Mouse (Mus musculus): ENCODE data around the gene Vps13c. TPM values are rescaled to one million over a fixed set of nuclear protein-coding genes. Genes with fewer than 3 reads are reported as not detected.

Gene Vps13c
- polyA plus RNA-seq, 1 experiment from 2014 or later: 9.9 TPM

DNA sequence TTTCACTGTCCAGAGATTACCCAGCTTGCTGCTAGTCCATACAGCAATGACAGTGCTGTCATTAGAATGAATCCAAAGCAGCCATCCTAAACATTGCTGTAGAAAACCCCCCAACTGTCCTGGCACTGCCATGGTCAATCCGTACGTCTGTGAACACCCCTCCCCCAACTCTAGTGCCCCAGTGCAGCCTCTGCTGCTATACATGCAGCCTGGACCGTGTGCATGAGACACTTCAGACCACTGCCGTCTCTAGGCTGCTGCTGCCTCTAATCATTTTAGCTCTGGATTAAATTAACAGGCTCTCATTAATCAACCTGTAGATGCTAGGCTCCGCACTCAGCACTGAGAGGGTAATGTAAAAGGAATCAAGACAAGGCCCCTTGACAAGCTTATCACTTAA, 33.2 kb upstream of the Vps13c start:
- no peak for ATAC-seq
- H3K4me2 ChIP-seq (ENCODE audit: low read length): no peak overlapping the region
- WGBS: 70% methylated on average over 5 of the region's 5 CpGs

DNA sequence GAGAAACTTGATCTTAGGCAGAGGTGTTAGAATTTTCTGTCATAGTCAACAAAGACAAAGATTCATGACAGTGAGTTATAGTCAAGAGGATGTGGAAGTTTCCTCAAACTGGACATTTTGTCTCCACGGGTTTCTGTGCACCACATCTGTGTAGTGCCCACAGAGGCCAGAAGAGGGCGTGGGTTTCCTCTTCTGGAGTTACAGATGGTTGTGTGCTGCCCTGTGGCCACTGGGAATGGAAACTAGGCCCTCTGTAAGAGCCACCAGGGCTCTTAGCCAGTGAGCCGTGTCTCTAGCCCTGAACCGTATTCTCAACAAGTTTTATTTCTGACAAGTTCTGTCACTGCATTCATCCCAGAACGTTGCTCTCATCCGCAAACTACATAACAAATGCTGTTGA, 29.7 kb upstream of the Vps13c start:
- no peak for ATAC-seq
- H3K27me3 ChIP-seq (ENCODE audit: control insufficient read depth, insufficient read depth, low read depth, low read length): no peaks in the 10 kb centered on the region
- no peak overlapping the region for H3K4me3 ChIP-seq (ENCODE audit: low read depth, low read length)
- no peak overlapping the region for H3K27ac ChIP-seq (ENCODE audit: low read length)
- 60% methylated on average over 6 of the region's 6 CpGs for WGBS
- no peak overlapping the region for H3K4me2 ChIP-seq (ENCODE audit: low read length)
- H3K9me3 ChIP-seq (replicated peaks; ENCODE audit: control insufficient read depth, low read length, poor library complexity, severe bottlenecking): no peaks in the 10 kb centered on the region
- H3K4me1 ChIP-seq (ENCODE audit: control insufficient read depth, insufficient read depth, low read length): 0 out of 2 replicates have a peak, but pooled peaks cover 3% of the 10 kb centered on the region
- no peak overlapping the region for H3K9ac ChIP-seq (ENCODE audit: low read depth, low read length)
- no peaks in the 10 kb centered on the region for H3K36me3 ChIP-seq (ENCODE audit: control insufficient read depth, insufficient read depth, low read length)

More for the DNA sequence above, 33.2 kb upstream of the Vps13c start:
- 0 out of 2 replicates have a peak, but pooled peaks cover 3% of the 10 kb centered on the region for H3K4me1 ChIP-seq (ENCODE audit: control insufficient read depth, insufficient read depth, low read length)
- no peak overlapping the region for H3K9ac ChIP-seq (ENCODE audit: low read depth, low read length)
- H3K36me3 ChIP-seq (ENCODE audit: control insufficient read depth, insufficient read depth, low read length): no peaks in the 10 kb centered on the region
- no peak overlapping the region for H3K27ac ChIP-seq (ENCODE audit: low read length)
- H3K4me3 ChIP-seq (ENCODE audit: low read depth, low read length): no peak overlapping the region
- H3K27me3 ChIP-seq (ENCODE audit: control insufficient read depth, insufficient read depth, low read depth, low read length): no peaks in the 10 kb centered on the region
- no peaks in the 10 kb centered on the region for H3K9me3 ChIP-seq (replicated peaks; ENCODE audit: control insufficient read depth, low read length, poor library complexity, severe bottlenecking)

DNA sequence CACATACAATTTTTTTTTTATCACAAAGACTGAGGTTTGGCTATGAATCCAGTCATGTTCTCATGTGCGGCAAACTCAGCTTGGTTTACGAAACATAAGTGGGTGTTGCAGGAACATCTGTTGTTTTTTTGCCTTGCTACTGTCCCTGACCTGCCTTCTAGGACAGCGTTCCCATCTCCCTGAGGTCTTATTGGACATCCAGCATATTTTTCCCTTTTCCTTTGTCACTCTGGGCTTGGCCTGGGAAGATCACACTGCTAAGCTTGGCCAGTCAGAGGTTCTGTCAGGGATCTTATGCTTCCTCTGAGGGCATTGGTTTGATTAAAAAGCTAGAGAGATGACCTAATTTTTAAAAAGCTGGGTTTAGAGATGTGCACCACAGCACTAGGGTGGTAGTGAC, 29.1 kb upstream of the Vps13c start:
- H3K4me2 ChIP-seq (ENCODE audit: low read length): no peak overlapping the region
- 81% methylated on average over 3 of the region's 3 CpGs for WGBS
- no peaks in the 10 kb centered on the region for H3K9me3 ChIP-seq (replicated peaks; ENCODE audit: control insufficient read depth, low read length, poor library complexity, severe bottlenecking)
- no peaks in the 10 kb centered on the region for H3K27me3 ChIP-seq (ENCODE audit: control insufficient read depth, insufficient read depth, low read depth, low read length)
- H3K36me3 ChIP-seq (ENCODE audit: control insufficient read depth, insufficient read depth, low read length): no peaks in the 10 kb centered on the region
- H3K4me1 ChIP-seq (ENCODE audit: control insufficient read depth, insufficient read depth, low read length): 0 out of 2 replicates have a peak, but pooled peaks cover 3% of the 10 kb centered on the region
- no peak overlapping the region for H3K9ac ChIP-seq (ENCODE audit: low read depth, low read length)
- ATAC-seq: no peak
- H3K27ac ChIP-seq (ENCODE audit: low read length): no peak overlapping the region
- no peak overlapping the region for H3K4me3 ChIP-seq (ENCODE audit: low read depth, low read length)

DNA sequence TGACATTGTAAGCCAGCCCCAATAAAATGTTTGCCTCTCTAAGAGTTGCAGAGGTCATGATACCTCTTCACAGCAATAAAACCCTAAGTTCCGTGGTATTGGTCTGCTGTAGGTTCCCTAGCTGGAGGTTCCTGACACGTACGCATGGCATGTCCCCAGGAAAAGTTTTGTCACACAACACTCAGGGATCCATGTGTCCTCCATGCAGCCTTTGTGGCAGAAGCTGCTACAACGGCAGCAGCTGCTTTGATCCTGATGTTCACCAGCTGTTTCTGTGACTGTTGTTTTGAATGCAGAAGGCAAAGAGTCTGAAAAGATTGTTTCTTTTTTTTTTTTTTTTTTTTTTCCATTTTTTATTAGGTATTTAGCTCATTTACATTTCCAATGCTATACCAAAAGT, 27.0 kb upstream of the Vps13c start:
- no peaks in the 10 kb centered on the region for H3K9me3 ChIP-seq (replicated peaks; ENCODE audit: control insufficient read depth, low read length, poor library complexity, severe bottlenecking)
- WGBS: 78% methylated on average over 4 of the region's 4 CpGs
- no peak for ATAC-seq
- no peak overlapping the region for H3K4me3 ChIP-seq (ENCODE audit: low read depth, low read length)
- 0 out of 2 replicates have a peak, but pooled peaks cover 3% of the 10 kb centered on the region for H3K4me1 ChIP-seq (ENCODE audit: control insufficient read depth, insufficient read depth, low read length)
- no peak overlapping the region for H3K4me2 ChIP-seq (ENCODE audit: low read length)
- no peak overlapping the region for H3K27ac ChIP-seq (ENCODE audit: low read length)
- no peaks in the 10 kb centered on the region for H3K27me3 ChIP-seq (ENCODE audit: control insufficient read depth, insufficient read depth, low read depth, low read length)
- H3K9ac ChIP-seq (ENCODE audit: low read depth, low read length): no peak overlapping the region
- H3K36me3 ChIP-seq (ENCODE audit: control insufficient read depth, insufficient read depth, low read length): no peaks in the 10 kb centered on the region

DNA sequence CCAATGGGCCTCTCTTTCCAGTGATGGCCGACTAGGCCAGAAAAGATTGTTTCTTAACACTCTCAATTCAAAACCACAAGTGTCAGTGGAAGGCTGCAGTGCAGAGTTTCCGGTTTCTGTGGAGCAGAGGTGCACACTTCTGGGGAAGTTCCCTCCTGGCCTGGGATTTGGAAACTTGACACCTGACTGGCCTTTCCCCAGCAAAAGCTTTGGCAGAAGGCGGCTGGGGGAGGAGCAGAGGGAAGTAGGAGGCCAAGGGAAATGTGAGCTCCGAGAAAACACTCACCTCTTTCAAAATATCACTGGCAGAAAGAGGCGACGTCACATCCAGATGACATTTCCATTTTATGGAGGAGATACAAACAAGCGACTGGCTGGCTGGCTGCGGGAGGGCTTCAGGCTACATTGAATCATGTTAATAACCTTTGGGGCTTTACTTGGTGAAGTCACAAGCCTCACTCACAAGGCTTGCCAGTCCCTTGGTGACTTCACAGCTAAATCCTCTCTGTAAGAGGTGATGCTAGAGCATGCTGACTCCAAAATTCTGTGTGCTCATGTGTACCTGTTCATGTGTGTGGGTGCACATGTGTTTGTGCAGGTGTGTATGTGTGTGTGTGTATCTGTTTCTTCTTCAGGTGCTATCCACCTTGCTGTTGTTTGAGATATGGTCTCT, 26.4 kb upstream of the Vps13c start:
- H3K27ac ChIP-seq (ENCODE audit: low read length): no peak overlapping the region
- H3K4me2 ChIP-seq (ENCODE audit: low read length): no peak overlapping the region
- H3K4me1 ChIP-seq (ENCODE audit: control insufficient read depth, insufficient read depth, low read length): 0 out of 2 replicates have a peak, but pooled peaks cover 3% of the 10 kb centered on the region
- no peak for ATAC-seq
- H3K27me3 ChIP-seq (ENCODE audit: control insufficient read depth, insufficient read depth, low read depth, low read length): no peaks in the 10 kb centered on the region
- H3K9ac ChIP-seq (ENCODE audit: low read depth, low read length): no peak overlapping the region
- WGBS: 18% methylated on average over 8 of the region's 8 CpGs
- H3K4me3 ChIP-seq (ENCODE audit: low read depth, low read length): no peak overlapping the region
- H3K36me3 ChIP-seq (ENCODE audit: control insufficient read depth, insufficient read depth, low read length): no peaks in the 10 kb centered on the region
- H3K9me3 ChIP-seq (replicated peaks; ENCODE audit: control insufficient read depth, low read length, poor library complexity, severe bottlenecking): no peaks in the 10 kb centered on the region

DNA sequence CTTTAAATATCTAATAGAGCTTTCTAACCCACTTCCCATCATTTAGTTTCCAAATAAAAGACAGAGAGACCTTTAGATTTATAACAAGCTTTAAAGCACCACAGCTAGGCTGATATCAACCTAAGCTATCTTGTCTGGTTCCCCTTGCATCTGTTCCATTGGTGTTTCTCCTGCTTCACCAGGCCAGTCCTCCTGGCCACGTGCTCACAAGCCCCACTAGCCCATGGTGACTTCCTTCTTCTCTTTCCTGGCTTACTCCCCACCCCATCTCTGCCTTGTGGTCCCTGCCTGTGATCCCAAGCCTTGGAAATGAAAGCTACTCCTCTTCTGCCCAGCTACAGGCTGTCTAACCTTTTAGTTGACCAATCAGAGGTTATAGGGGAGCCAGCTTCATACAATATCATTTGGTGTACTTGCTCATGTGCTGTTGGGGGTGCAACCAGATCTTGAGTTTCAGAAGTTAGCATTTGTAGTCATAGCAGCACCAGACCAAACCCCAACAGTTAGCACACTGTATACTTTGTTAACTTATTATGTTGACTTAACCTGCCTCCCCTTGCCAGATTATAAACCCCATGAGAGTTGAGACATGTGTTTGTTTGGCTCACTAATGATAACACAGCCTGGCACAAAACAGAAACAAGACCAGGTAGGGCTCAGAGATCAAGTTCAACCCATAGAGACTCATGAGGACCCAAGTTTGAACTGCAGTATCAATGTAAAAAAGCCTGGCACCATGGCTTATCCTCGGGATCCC, 23.8 kb upstream of the Vps13c start:
- Histone ChIP-seq H3K9ac (ENCODE audit: low read depth, low read length) (no peak overlapping the region), H3K9me3 (replicated peaks; ENCODE audit: control insufficient read depth, low read length, poor library complexity, severe bottlenecking) (no peaks in the 10 kb centered on the region), H3K36me3 (ENCODE audit: control insufficient read depth, insufficient read depth, low read length) (no peaks in the 10 kb centered on the region), H3K27me3 (ENCODE audit: control insufficient read depth, insufficient read depth, low read depth, low read length) (no peaks in the 10 kb centered on the region), H3K4me2 (ENCODE audit: low read length) (no peak overlapping the region), H3K4me1 (ENCODE audit: control insufficient read depth, insufficient read depth, low read length) (no peaks in the 10 kb centered on the region), H3K27ac (ENCODE audit: low read length) (no peak overlapping the region), H3K4me3 (ENCODE audit: low read depth, low read length) (no peak overlapping the region)
- ATAC-seq: no peak
- WGBS: 77% methylated on average over 2 of the region's 2 CpGs

DNA sequence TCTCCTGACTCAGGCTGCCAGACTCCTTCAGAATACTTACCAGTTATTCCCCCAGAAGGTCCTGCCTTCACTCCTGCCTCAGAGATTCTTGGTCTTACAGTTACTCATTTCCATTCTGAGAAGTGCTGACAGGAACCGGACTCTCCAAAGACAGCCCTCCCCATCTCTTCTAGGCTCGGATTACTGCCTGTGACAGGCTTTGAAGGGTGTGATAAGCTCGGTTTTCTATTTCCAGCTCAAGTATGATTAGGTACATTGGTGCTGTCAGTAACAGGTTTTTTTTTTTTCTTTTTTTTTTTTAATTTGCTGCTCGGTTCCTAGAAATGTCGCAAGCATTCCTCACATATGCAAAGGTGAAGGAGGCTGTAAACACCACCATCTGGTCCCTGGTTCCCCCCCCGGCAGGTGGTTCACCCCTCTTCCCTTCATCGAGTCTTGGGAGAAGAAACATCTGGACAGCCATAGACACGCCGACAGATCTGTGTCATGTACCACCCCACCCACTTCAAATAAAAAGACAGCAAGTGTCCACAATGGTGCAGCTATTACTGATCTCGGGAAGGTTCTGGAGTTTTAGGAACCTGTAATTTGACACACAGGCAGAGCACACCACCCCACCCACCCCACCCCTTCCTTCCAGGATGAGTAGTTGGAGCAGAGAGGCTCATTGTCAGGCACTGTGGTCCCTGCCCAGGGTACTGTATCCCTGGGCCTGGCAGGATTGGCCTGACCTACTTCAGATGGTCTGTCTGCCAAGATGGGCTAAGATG, 22.1 kb upstream of the Vps13c start:
- H3K4me3 ChIP-seq (ENCODE audit: low read depth, low read length): no peak overlapping the region
- H3K27me3 ChIP-seq (ENCODE audit: control insufficient read depth, insufficient read depth, low read depth, low read length): no peaks in the 10 kb centered on the region
- H3K4me2 ChIP-seq (ENCODE audit: low read length): no peak overlapping the region
- no peak overlapping the region for H3K27ac ChIP-seq (ENCODE audit: low read length)
- 67% methylated on average over 10 of the region's 10 CpGs for WGBS
- H3K9ac ChIP-seq (ENCODE audit: low read depth, low read length): no peak overlapping the region
- no peaks in the 10 kb centered on the region for H3K9me3 ChIP-seq (replicated peaks; ENCODE audit: control insufficient read depth, low read length, poor library complexity, severe bottlenecking)
- H3K4me1 ChIP-seq (ENCODE audit: control insufficient read depth, insufficient read depth, low read length): no peaks in the 10 kb centered on the region
- H3K36me3 ChIP-seq (ENCODE audit: control insufficient read depth, insufficient read depth, low read length): no peaks in the 10 kb centered on the region
- ATAC-seq: no peak

DNA sequence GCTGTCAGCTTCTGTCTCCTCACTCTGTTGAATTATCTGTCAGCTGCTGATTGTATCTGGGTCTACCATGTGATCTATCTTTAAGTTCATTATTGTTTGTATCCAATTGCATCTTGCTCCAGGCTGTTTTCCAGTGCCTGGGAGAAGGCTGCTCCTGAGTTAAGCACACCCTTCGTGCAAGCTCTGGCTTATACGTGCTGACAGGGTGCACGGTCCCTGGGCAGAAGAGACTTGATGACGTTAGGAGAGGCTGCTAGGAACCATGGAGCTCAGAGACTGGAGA, 21.6 kb upstream of the Vps13c start:
- ATAC-seq: no peak
- Histone ChIP-seq H3K4me2 (ENCODE audit: low read length) (no peak overlapping the region), H3K9ac (ENCODE audit: low read depth, low read length) (no peak overlapping the region), H3K4me3 (ENCODE audit: low read depth, low read length) (no peak overlapping the region), H3K4me1 (ENCODE audit: control insufficient read depth, insufficient read depth, low read length) (no peaks in the 10 kb centered on the region), H3K27me3 (ENCODE audit: control insufficient read depth, insufficient read depth, low read depth, low read length) (no peaks in the 10 kb centered on the region), H3K27ac (ENCODE audit: low read length) (no peak overlapping the region), H3K9me3 (replicated peaks; ENCODE audit: control insufficient read depth, low read length, poor library complexity, severe bottlenecking) (no peaks in the 10 kb centered on the region), H3K36me3 (ENCODE audit: control insufficient read depth, insufficient read depth, low read length) (no peaks in the 10 kb centered on the region)
- 89% methylated on average over 4 of the region's 4 CpGs for WGBS

DNA sequence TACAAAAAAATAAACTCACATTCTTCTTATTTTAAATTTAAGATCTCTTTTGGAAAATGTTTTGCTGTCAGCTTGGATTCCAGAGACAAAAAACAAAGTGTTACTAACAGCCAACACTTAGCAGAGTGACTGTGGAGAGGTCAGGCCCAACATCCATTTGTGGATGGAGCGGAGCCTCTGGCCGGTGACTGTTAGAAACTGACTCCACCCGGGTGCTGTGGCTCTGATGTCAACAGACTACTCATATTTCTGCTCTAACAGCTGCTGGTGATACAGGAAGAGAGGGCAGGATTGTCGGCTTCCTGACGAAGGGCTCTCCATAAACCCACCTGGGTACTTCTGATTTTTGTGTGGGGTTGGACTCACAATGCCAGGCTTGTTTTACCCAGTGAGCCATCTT, 17.1 kb upstream of the Vps13c start:
- Histone ChIP-seq H3K4me1 (ENCODE audit: control insufficient read depth, insufficient read depth, low read length) (no peaks in the 10 kb centered on the region), H3K4me3 (ENCODE audit: low read depth, low read length) (no peak overlapping the region), H3K36me3 (ENCODE audit: control insufficient read depth, insufficient read depth, low read length) (no peaks in the 10 kb centered on the region), H3K27me3 (ENCODE audit: control insufficient read depth, insufficient read depth, low read depth, low read length) (no peaks in the 10 kb centered on the region), H3K9me3 (replicated peaks; ENCODE audit: control insufficient read depth, low read length, poor library complexity, severe bottlenecking) (no peaks in the 10 kb centered on the region), H3K4me2 (ENCODE audit: low read length) (no peak overlapping the region), H3K27ac (ENCODE audit: low read length) (no peak overlapping the region), H3K9ac (ENCODE audit: low read depth, low read length) (no peak overlapping the region)
- WGBS: 81% methylated on average over 5 of the region's 5 CpGs
- no peak for ATAC-seq

All from midbrain, embryonic 16.5 days (tissue).